Mouse (Mus musculus): Measurements from ENCODE around the gene Otogl. TPM values are rescaled to one million over a fixed set of nuclear protein-coding genes. Genes with fewer than 3 reads are reported as not detected.

Otogl gene
- polyA plus RNA-seq, 1 experiment from 2014 or later = 0.05 TPM

DNA sequence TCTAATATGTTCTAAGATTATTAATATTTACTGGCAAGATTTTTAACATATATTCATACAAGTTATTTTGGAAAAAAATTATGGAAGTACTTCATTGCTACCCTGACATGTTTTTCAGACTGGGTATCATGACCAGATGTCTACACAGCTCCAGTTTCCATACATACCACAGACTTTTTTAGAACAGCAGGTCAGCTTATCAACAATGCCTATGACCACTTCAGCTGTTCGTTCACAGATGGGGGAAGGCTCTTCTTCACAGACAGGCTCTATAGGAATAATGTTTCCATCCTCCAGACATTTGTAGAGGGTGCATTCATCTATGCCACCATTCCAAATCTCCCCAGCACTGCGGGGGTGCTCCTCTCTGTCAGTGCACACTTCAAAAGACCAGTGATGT is 132.4 kb downstream of the Otogl start:
- no peak for ATAC-seq (replicated peaks)
- no peaks in the 10 kb centered on the region for H3K36me3 ChIP-seq
- no peak overlapping the region for H3K4me3 ChIP-seq
- H3K4me1 ChIP-seq = no peaks in the 10 kb centered on the region
- WGBS = 76% methylated on average over 2 of the region's 2 CpGs
- no peaks in the 10 kb centered on the region for H3K9me3 ChIP-seq
- H3K9ac ChIP-seq (replicated peaks) = no peak overlapping the region
- no peak overlapping the region for H3K4me2 ChIP-seq (replicated peaks)
- no peaks in the 10 kb centered on the region for H3K27me3 ChIP-seq
- no peak overlapping the region for H3K27ac ChIP-seq (replicated peaks)

DNA sequence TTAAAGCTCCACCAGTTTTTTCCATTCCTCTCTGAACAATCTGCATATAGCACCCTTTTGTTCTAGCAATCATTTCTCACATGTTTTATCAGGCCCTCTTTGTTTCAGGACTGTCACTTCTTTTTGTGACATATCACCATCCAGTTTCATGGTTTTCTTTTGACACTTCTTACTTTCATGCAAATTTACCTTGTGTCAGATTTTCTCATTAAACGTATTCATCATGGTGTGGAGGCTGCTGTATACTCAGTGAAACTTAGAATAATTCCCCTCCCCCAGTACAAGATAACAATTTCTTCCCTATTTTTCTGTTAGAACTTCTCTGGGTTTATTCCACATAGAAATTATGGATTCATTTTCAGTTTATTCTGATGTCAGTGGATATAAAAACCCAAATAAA is 152.3 kb downstream of the Otogl start:
- 49% methylated on average over 1 of the region's 1 CpGs for WGBS

DNA sequence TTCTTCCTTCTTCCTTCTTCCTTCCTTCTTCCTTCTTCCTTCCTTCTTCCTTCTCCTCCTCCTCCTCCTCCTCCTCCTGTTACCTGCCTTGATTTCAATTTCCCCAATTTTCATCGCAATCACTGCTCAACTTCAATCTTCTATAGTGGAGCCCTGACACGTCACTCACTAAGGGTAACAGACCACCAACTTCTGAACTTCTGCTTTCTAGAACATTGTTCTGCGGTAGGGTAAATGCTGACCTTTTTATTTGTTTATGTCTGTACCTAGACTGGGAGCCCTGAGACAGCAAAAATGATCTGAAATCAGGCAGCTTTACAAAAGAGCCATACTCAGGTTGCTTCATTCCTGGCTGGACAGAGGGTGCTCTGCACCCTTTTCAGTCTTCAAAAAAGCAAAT is 158.5 kb downstream of the Otogl start:
- Histone ChIP-seq H3K4me3 (no peak overlapping the region), H3K36me3 (no peaks in the 10 kb centered on the region), H3K27ac (replicated peaks) (no peak overlapping the region), H3K27me3 (no peaks in the 10 kb centered on the region), H3K4me2 (replicated peaks) (no peak overlapping the region), H3K9me3 (no peaks in the 10 kb centered on the region), H3K4me1 (peaks cover 12% of the 10 kb centered on the region), H3K9ac (replicated peaks) (no peak overlapping the region)
- WGBS = 96% methylated on average over 3 of the region's 3 CpGs
- no peak for ATAC-seq (replicated peaks)

More for the DNA sequence above, 152.3 kb downstream of the Otogl start:
- no peaks in the 10 kb centered on the region for H3K36me3 ChIP-seq
- no peaks in the 10 kb centered on the region for H3K4me1 ChIP-seq
- H3K27ac ChIP-seq (replicated peaks) = no peak overlapping the region
- H3K9me3 ChIP-seq = no peaks in the 10 kb centered on the region
- H3K9ac ChIP-seq (replicated peaks) = no peak overlapping the region
- no peak overlapping the region for H3K4me3 ChIP-seq
- ATAC-seq (replicated peaks) = no peak
- no peaks in the 10 kb centered on the region for H3K27me3 ChIP-seq
- H3K4me2 ChIP-seq (replicated peaks) = no peak overlapping the region

DNA sequence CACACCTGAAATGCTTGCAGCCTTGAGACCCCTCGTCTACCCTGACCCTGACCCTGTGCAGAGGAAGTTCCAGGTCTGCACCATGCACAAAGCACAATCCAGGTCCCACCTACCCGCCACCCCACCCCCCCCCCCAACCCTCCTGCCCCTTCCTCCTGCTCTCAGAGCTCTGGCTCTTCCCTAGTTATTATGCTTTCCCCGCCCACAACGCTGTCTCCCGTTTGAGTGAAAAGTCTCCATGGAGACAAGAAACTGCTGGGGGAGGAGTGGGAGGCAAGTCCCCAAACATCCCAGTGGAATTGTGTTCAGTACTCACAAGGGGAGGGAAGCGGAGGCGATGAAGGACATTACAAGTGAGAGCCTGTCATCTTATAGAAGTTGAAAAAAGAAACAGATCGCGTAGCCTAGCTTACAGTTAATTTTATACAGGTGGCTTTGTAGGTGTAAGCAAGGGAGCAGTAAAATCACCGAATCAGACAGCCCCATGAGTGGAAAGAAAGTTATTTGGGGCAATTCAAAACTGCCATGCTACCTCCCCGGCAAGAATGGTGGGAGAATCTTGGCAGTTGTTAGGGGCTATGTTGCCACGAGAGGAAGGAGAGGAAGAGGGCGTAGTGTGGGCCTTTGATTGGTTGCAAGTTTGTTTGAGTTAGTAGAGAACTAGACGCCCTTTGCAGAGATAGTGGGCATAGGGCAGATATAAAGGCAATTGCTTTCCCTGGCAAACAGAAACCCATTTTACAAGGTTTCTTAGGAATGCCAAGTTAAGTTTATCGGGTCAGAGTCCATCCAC is 159.4 kb downstream of the Otogl start:
- no peaks in the 10 kb centered on the region for H3K27me3 ChIP-seq
- peaks cover 12% of the 10 kb centered on the region for H3K4me1 ChIP-seq
- no peak overlapping the region for H3K9ac ChIP-seq (replicated peaks)
- H3K4me2 ChIP-seq (replicated peaks) = peak overlapping the region; percentile 36
- H3K36me3 ChIP-seq = no peaks in the 10 kb centered on the region
- ATAC-seq (replicated peaks) = peak; percentile 88
- no peak overlapping the region for H3K27ac ChIP-seq (replicated peaks)
- WGBS = 21% methylated on average over 15 of the region's 15 CpGs
- no peaks in the 10 kb centered on the region for H3K9me3 ChIP-seq
- H3K4me3 ChIP-seq = peak overlapping the region; percentile 18; the same call in 1 of the 2 replicates

DNA sequence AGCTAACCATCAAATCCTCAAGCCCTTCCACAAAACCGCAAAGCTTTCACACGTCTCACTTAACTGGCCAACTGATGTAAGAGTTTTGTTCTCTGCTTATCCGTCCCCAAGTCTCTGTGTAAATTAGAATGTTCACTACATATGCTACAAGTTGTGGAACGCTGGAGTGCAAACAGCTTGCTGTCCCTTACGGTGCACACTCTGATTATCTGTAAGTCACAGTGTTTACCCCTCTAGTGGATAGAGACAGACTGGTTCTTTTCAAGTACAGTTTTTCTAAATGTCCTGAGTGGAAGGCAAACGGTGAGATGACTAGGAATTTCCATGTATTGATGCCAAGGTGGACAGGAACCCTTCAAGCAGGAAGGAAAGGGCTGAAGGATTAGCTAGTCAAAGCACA is 160.0 kb downstream of the Otogl start:
- peak; percentile 38 for ATAC-seq (replicated peaks)

GRCm38 (mm10) chr10:107747566-107747965 is 164.4 kb downstream of the Otogl start:
- Histone ChIP-seq H3K36me3 (no peaks in the 10 kb centered on the region), H3K9ac (replicated peaks) (no peak overlapping the region), H3K4me2 (replicated peaks) (no peak overlapping the region), H3K9me3 (no peaks in the 10 kb centered on the region), H3K4me3 (no peak overlapping the region), H3K27me3 (no peaks in the 10 kb centered on the region), H3K27ac (replicated peaks) (no peak overlapping the region), H3K4me1 (peaks cover 9% of the 10 kb centered on the region)
- ATAC-seq (replicated peaks) = no peak
- 21% methylated on average over 5 of the region's 5 CpGs for WGBS

More for the DNA sequence above, 160.0 kb downstream of the Otogl start:
- Histone ChIP-seq H3K9me3 (no peaks in the 10 kb centered on the region), H3K4me2 (replicated peaks) (peak overlapping the region; percentile 36), H3K27me3 (no peaks in the 10 kb centered on the region), H3K4me1 (peaks cover 12% of the 10 kb centered on the region), H3K9ac (replicated peaks) (no peak overlapping the region), H3K27ac (replicated peaks) (no peak overlapping the region), H3K4me3 (peak overlapping the region; percentile 18; the same call in 1 of the 2 replicates), H3K36me3 (no peaks in the 10 kb centered on the region)
- WGBS = 20% methylated on average over 6 of the region's 6 CpGs

- peaks cover 1% of the 10 kb centered on the region for H3K4me1 ChIP-seq
- no peak overlapping the region for H3K4me3 ChIP-seq
- 28% methylated on average over 9 of the region's 9 CpGs for WGBS
- no peaks in the 10 kb centered on the region for H3K27me3 ChIP-seq
- H3K9me3 ChIP-seq = no peaks in the 10 kb centered on the region
- H3K9ac ChIP-seq (replicated peaks) = no peak overlapping the region
- no peaks in the 10 kb centered on the region for H3K36me3 ChIP-seq
- ATAC-seq (replicated peaks) = no peak
- no peak overlapping the region for H3K27ac ChIP-seq (replicated peaks)
- no peak overlapping the region for H3K4me2 ChIP-seq (replicated peaks)
Measured at GRCm38 (mm10) chr10:107746717-107747116, 165.2 kb downstream of the Otogl start.

DNA sequence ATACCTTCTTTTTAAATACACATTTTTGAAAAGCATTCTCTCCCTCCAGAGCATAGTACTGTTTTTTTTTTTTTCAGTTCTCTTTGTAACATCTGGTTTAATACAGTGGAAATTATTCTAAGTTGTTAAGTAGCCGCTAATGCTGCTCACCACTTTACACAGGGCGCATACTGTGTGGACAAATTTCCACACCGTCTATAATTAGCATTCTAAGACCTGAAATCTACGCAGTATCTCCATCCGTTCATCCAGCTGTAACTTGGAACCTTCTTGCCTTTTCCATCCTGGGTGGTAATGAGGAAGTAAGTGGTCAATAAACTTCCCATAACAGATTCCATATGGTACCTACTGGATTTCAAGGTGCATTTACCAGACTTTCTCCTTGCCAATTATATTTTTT is 172.1 kb downstream of the Otogl start:
- H3K36me3 ChIP-seq = no peaks in the 10 kb centered on the region
- no peak overlapping the region for H3K27ac ChIP-seq (replicated peaks)
- no peak overlapping the region for H3K4me3 ChIP-seq
- H3K9ac ChIP-seq (replicated peaks) = no peak overlapping the region
- H3K9me3 ChIP-seq = no peaks in the 10 kb centered on the region
- ATAC-seq (replicated peaks) = no peak
- no peaks in the 10 kb centered on the region for H3K4me1 ChIP-seq
- WGBS = 82% methylated on average over 5 of the region's 5 CpGs
- H3K4me2 ChIP-seq (replicated peaks) = no peak overlapping the region
- H3K27me3 ChIP-seq = no peaks in the 10 kb centered on the region

DNA sequence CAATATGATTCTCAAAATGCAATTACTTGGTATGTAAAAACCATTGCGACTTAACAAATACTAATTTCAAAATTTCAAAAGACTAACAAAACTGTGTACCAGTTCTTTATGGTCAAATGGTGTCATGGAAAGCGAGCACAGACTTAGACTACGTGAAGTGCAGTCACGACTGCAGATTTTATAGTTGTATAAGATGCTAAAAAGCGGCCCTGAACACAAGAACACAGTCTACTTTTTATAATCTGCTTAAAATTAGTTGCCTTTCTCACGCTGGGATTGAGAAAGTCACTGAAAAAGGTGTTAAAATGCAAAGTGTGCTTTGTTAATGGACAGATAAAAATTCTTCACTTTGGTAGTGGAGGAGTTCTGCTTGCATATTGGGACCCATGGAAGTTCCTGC is 174.2 kb downstream of the Otogl start:
- Histone ChIP-seq H3K4me3 (no peak overlapping the region), H3K9me3 (no peaks in the 10 kb centered on the region), H3K4me1 (no peaks in the 10 kb centered on the region), H3K36me3 (no peaks in the 10 kb centered on the region), H3K27me3 (no peaks in the 10 kb centered on the region), H3K9ac (replicated peaks) (no peak overlapping the region), H3K27ac (replicated peaks) (no peak overlapping the region), H3K4me2 (replicated peaks) (no peak overlapping the region)
- WGBS = 86% methylated on average over 6 of the region's 6 CpGs
- no peak for ATAC-seq (replicated peaks)

DNA sequence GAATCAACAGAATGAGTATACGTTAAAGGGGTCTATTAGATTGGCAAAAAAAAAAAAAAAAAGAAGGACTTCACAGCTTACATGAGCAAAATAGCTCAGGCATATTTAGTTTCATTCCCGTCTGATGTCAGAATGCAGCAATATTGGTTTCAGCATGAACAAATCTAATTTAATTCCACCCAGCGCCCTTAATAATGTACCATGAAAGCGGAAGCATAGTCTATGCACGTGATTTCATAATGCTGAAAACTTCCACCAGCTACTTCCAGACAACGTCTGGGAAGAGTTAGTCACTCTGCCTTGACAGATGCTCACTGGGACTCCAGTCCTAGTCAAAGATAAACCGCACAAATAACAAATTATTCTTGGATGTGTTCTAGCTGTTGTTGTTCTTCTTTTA is 176.5 kb downstream of the Otogl start:
- no peaks in the 10 kb centered on the region for H3K9me3 ChIP-seq
- ATAC-seq (replicated peaks) = no peak
- WGBS = 86% methylated on average over 7 of the region's 7 CpGs

GRCm38 (mm10) chr10:107734327-107734726 is 177.6 kb downstream of the Otogl start:
- H3K4me2 ChIP-seq (replicated peaks) = no peak overlapping the region
- no peaks in the 10 kb centered on the region for H3K36me3 ChIP-seq
- no peaks in the 10 kb centered on the region for H3K4me1 ChIP-seq
- no peaks in the 10 kb centered on the region for H3K9me3 ChIP-seq
- no peak overlapping the region for H3K27ac ChIP-seq (replicated peaks)
- no peak overlapping the region for H3K9ac ChIP-seq (replicated peaks)
- H3K4me3 ChIP-seq = no peak overlapping the region
- ATAC-seq (replicated peaks) = no peak
- no peaks in the 10 kb centered on the region for H3K27me3 ChIP-seq

More for the DNA sequence above, 176.5 kb downstream of the Otogl start:
- no peak overlapping the region for H3K27ac ChIP-seq (replicated peaks)
- H3K4me1 ChIP-seq = no peaks in the 10 kb centered on the region
- H3K9ac ChIP-seq (replicated peaks) = no peak overlapping the region
- no peak overlapping the region for H3K4me2 ChIP-seq (replicated peaks)
- H3K27me3 ChIP-seq = no peaks in the 10 kb centered on the region
- H3K4me3 ChIP-seq = no peak overlapping the region
- H3K36me3 ChIP-seq = no peaks in the 10 kb centered on the region

- ATAC-seq (replicated peaks) = no peak
- Histone ChIP-seq H3K4me2 (replicated peaks) (no peak overlapping the region), H3K9ac (replicated peaks) (no peak overlapping the region), H3K27me3 (no peaks in the 10 kb centered on the region), H3K9me3 (no peaks in the 10 kb centered on the region), H3K27ac (replicated peaks) (no peak overlapping the region), H3K4me1 (no peaks in the 10 kb centered on the region), H3K4me3 (no peak overlapping the region), H3K36me3 (no peaks in the 10 kb centered on the region)
- 86% methylated on average over 7 of the region's 7 CpGs for WGBS
Measured at GRCm38 (mm10) chr10:107725631-107726030, 186.3 kb downstream of the Otogl start.

DNA sequence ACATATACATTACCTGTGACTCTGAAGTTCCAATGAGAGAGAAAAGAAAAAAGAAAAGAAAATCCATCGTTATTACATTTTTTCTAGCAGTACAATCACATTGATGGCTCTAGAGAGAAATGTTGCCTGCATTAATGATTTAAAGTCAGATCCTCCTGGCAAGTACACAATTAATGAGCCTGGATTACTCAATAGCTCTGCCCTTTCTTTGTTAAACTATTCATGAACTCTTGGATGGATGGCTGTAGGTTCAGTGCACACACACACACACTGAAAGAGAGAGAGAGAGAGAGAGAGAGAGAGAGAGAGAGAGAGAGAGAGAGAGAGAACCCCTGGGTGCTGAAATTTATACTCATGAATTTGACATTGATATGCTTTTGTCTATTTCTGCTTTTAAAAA is 192.1 kb downstream of the Otogl start, which contains the start of gene Ptprq:
Ptprq (minus strand) TSS at position 246 of the 400 bp plus-strand sequence.
- Histone ChIP-seq H3K4me2 (replicated peaks) (no peak within 1 kb of the TSS), H3K9ac (replicated peaks) (no peak within 1 kb of the TSS), H3K27ac (replicated peaks) (no peak within 1 kb of the TSS), H3K36me3 (no peaks in the 10 kb centered on the region), H3K27me3 (no peaks in the 10 kb centered on the region), H3K4me3 (no peak within 1 kb of the TSS), H3K4me1 (no peaks in the 10 kb centered on the region), H3K9me3 (no peaks in the 10 kb centered on the region)
- no peak for ATAC-seq (replicated peaks)
- WGBS = 18% methylated on average over 1 of the region's 1 CpGs
